Mouse (Mus musculus): ENCODE results near the gene Tmigd3.

The Tmigd3 gene

GRCm38 (mm10) chr3:105936111-105936510 is 65.4 kb downstream of the Tmigd3 start:
- no peak for DNase-seq

GRCm38 (mm10) chr3:105951348-105951747 is 80.6 kb downstream of the Tmigd3 start:
- DNase-seq = no peak

GRCm38 (mm10) chr3:105957235-105957634 is 86.5 kb downstream of the Tmigd3 start:
- DNase-seq = no peak

GRCm38 (mm10) chr3:105958204-105958603 is 87.5 kb downstream of the Tmigd3 start:
- DNase-seq = no peak

- peak; percentile 93 for DNase-seq
Observed at GRCm38 (mm10) chr3:105958974-105959580, 88.4 kb downstream of the Tmigd3 start, which contains the start of gene Wdr77. Gene Wdr77, plus strand, starts transcription at chr3:105959369.

- DNase-seq = no peak
Observed at GRCm38 (mm10) chr3:105959585-105959984, 88.9 kb downstream of the Tmigd3 start.

GRCm38 (mm10) chr3:105959999-105960398 is 89.3 kb downstream of the Tmigd3 start, which contains the start of gene Atp5f1:
Gene Atp5f1, minus strand, starts transcription at chr3:105960099.
- no peak for DNase-seq

- DNase-seq = no peak
Observed at GRCm38 (mm10) chr3:105960700-105961099, 90.0 kb downstream of the Tmigd3 start.

- no peak for DNase-seq
Observed at GRCm38 (mm10) chr3:105971831-105972446, 101.2 kb downstream of the Tmigd3 start.

- DNase-seq = no peak
Observed at GRCm38 (mm10) chr3:105973411-105973810, 102.7 kb downstream of the Tmigd3 start, which contains the start of gene Ovgp1. Gene Ovgp1, plus strand, starts transcription at chr3:105973711.

All from cerebellum, adult 11 months (tissue).